Mouse (Mus musculus): ENCODE data around the gene Ear10. TPM values are rescaled to one million over a fixed set of nuclear protein-coding genes. Genes with fewer than 3 reads are reported as not detected.
"Not testable (repeated sequence)": the region's sequence is repeated elsewhere in the genome, so short reads cannot be mapped to it uniquely, and the experiment has no call there.

The Ear10 gene
- polyA plus RNA-seq, 1 experiment from 2014 or later: not detected

GRCm38 (mm10) chr14:43875417-43875816, 47.9 kb downstream of the Ear10 start, which contains the start of gene Ear1:
Gene Ear1, minus strand, starts transcription at chr14:43875517.
- no CpG with 5 or more reads among the region's 3 CpGs for WGBS (ENCODE audit: missing documents)
- H3K27ac ChIP-seq; H3K36me3 ChIP-seq (ENCODE audit: inconsistent target); H3K79me2 ChIP-seq (ENCODE audit: inconsistent target); H3K4me3 ChIP-seq (ENCODE audit: inconsistent target): not testable (repeated sequence)

GRCm38 (mm10) chr14:43874862-43875261, 48.5 kb downstream of the Ear10 start:
- WGBS (ENCODE audit: missing documents): 100% methylated on average over 2 of the region's 3 CpGs
- not testable (repeated sequence) for H3K27ac ChIP-seq; H3K4me3 ChIP-seq (ENCODE audit: inconsistent target); H3K79me2 ChIP-seq (ENCODE audit: inconsistent target); H3K36me3 ChIP-seq (ENCODE audit: inconsistent target)

Other genes starting within 250 kb of the Ear10 start
- not detected in 3 replicates for gene Gm8165, start 246.4 kb downstream of the Ear10 start, polyA plus RNA-seq (2018)
- 0.14 to 0.19 TPM (median 0.17 TPM) in 3 replicates for gene Gm7324, start 225.7 kb downstream of the Ear10 start, polyA plus RNA-seq (2018)
- gene Gm16506, start 196.1 kb downstream of the Ear10 start, polyA plus RNA-seq (2018): not detected in 3 replicates
- not detected in 3 replicates for gene Gm6526, start 175.7 kb downstream of the Ear10 start, polyA plus RNA-seq (2018)
- not detected in 3 replicates for gene Gm8180, start 138.8 kb downstream of the Ear10 start, polyA plus RNA-seq (2018)
- not detected in 3 replicates for gene Ear1, start 48.0 kb downstream of the Ear10 start, polyA plus RNA-seq (2018)
- gene Gm8113, start 1.8 kb upstream of the Ear10 start, polyA plus RNA-seq (2018): 0.09 to 0.32 TPM in 2 of 3 replicates, not detected in the other
- gene Ang5, start 33.5 kb upstream of the Ear10 start, polyA plus RNA-seq (2018): not detected in 3 replicates
- not detected in 3 replicates for gene Ang6, start 78.7 kb upstream of the Ear10 start, polyA plus RNA-seq (2018)
- 1.5 to 5.3 TPM in 2 of 3 replicates, not detected in the other for gene Ear2, start 179.1 kb upstream of the Ear10 start, polyA plus RNA-seq (2018)
- not detected in 3 replicates for gene Gm3327, start 200.3 kb upstream of the Ear10 start, polyA plus RNA-seq (2018)